11 mouse cellular contexts compared by ENCODE assay signal in genomic region chr11:59758191-59758985, GRCm38 (mm10). TPM values are rescaled to one million over a fixed set of nuclear protein-coding genes. Genes with fewer than 3 reads are reported as not detected.
DNase-seq lines count a peak whose midpoint lies in the region; ATAC-seq lines count a peak whose summit lies in the region.
"Had no signal": no experiment of that assay in that cellular context is flagged by ENCODE, and none has a peak within 500 bp of the region (broad histone marks: within the 10 kb centered on the region; RNA-seq: fewer than 3 reads in every experiment).

No protein-coding gene starts in this region.

- ATAC-seq in embryonic facial prominence, embryonic 13.5 days (ENCODE audit: insufficient number of reproducible peaks, insufficient read depth, low FRiP score, low TSS enrichment, low read depth): no peak
- ATAC-seq in heart, embryonic 14.5 days (ENCODE audit: insufficient number of reproducible peaks, insufficient read depth, low FRiP score, low read depth): no peak
- ATAC-seq in liver, embryonic 12.5 days: no peak
- ATAC-seq: intestine, embryonic 16.5 days had no signal

- H3K9ac ChIP-seq in embryonic facial prominence, embryonic 13.5 days: 0 out of 2 replicates have a peak overlapping the region, but pooled peaks have one; percentile 4
- peak overlapping the region; percentile 14; the same call in 1 of the 2 replicates for H3K9ac ChIP-seq in heart, embryonic 14.5 days (ENCODE audit: low read length)
- no peak overlapping the region for H3K9ac ChIP-seq in liver, embryonic 12.5 days
- H3K9ac ChIP-seq: limb, embryonic 15.5 days; neural tube, embryonic 12.5 days had no signal

- H3K36me3 ChIP-seq in embryonic facial prominence, embryonic 13.5 days: peaks cover 95% of the 10 kb centered on the region
- H3K36me3 ChIP-seq in embryonic facial prominence, embryonic 10.5 days (replicated peaks): peaks cover 97% of the 10 kb centered on the region
- peaks cover 99% of the 10 kb centered on the region for H3K36me3 ChIP-seq in heart, embryonic 14.5 days (ENCODE audit: control insufficient read depth, insufficient read depth, low read length)
- peaks cover 89% of the 10 kb centered on the region for H3K36me3 ChIP-seq in liver, embryonic 12.5 days

- H3K4me1 ChIP-seq in embryonic facial prominence, embryonic 13.5 days: no peaks in the 10 kb centered on the region
- no peaks in the 10 kb centered on the region for H3K4me1 ChIP-seq in embryonic facial prominence, embryonic 10.5 days
- peaks cover 20 to 27% of the 10 kb centered on the region in 2 experiments for H3K4me1 ChIP-seq in heart, embryonic 14.5 days (ENCODE audit: control insufficient read depth in 2 of 2, insufficient read depth in 2 of 2, low read length in 2 of 2)
- H3K4me1 ChIP-seq in liver, embryonic 12.5 days: no peaks in the 10 kb centered on the region
- H3K4me1 ChIP-seq: neural tube, embryonic 12.5 days had no signal

- no peak for DNase-seq in embryonic facial prominence, embryonic 10.5 days (ENCODE audit: low spot score)
- peak; percentile 45 for DNase-seq in kidney, postnatal 10 days
- no peak for DNase-seq in kidney, postnatal 4 days
- peak; percentile 51 for DNase-seq in brain, adult 2 months (ENCODE audit: low read depth, low spot score)
- no peak for DNase-seq in right cerebral cortex, adult 18-20 months

- no peaks in the 10 kb centered on the region for H3K9me3 ChIP-seq in embryonic facial prominence, embryonic 13.5 days
- no peaks in the 10 kb centered on the region for H3K9me3 ChIP-seq in embryonic facial prominence, embryonic 10.5 days
- no peaks in the 10 kb centered on the region for H3K9me3 ChIP-seq in heart, embryonic 14.5 days (ENCODE audit: control insufficient read depth, low read length)
- H3K9me3 ChIP-seq in liver, embryonic 12.5 days (replicated peaks): no peaks in the 10 kb centered on the region
- H3K9me3 ChIP-seq: limb, embryonic 15.5 days; neural tube, embryonic 12.5 days had no signal

- H3K4me3 ChIP-seq in embryonic facial prominence, embryonic 13.5 days: no peak overlapping the region
- H3K4me3 ChIP-seq in embryonic facial prominence, embryonic 10.5 days: no peak overlapping the region
- H3K4me3 ChIP-seq in heart, embryonic 14.5 days (ENCODE audit: control insufficient read depth in 1 of 2, insufficient read depth in 1 of 2, low read depth in 1 of 2, low read length in 2 of 2): no peak overlapping the region
- H3K4me3 ChIP-seq in liver, embryonic 12.5 days: no peak overlapping the region
- H3K4me3 ChIP-seq: limb, embryonic 15.5 days; neural tube, embryonic 12.5 days had no signal

- WGBS in embryonic facial prominence, embryonic 13.5 days: 91% methylated on average over 9 of the region's 9 CpGs
- WGBS in embryonic facial prominence, embryonic 10.5 days: 95% methylated on average over 9 of the region's 9 CpGs
- WGBS in heart, embryonic 14.5 days: 67% methylated on average over 9 of the region's 9 CpGs
- 81% methylated on average over 9 of the region's 9 CpGs for WGBS in liver, embryonic 12.5 days (ENCODE audit: insufficient replicate concordance)

- no peak overlapping the region for H3K4me2 ChIP-seq in embryonic facial prominence, embryonic 13.5 days
- H3K4me2 ChIP-seq in heart, embryonic 14.5 days (ENCODE audit: low read length): peak overlapping the region; percentile 37; the same call in 1 of the 2 replicates
- no peak overlapping the region for H3K4me2 ChIP-seq in liver, embryonic 12.5 days
- H3K4me2 ChIP-seq: limb, embryonic 15.5 days; neural tube, embryonic 12.5 days had no signal

- H3K27me3 ChIP-seq in embryonic facial prominence, embryonic 13.5 days: no peaks in the 10 kb centered on the region
- H3K27me3 ChIP-seq in embryonic facial prominence, embryonic 10.5 days (replicated peaks; ENCODE audit: low read depth, poor library complexity, severe bottlenecking): no peaks in the 10 kb centered on the region
- H3K27me3 ChIP-seq in heart, embryonic 14.5 days (ENCODE audit: control insufficient read depth, insufficient read depth, low read length): no peaks in the 10 kb centered on the region
- no peaks in the 10 kb centered on the region for H3K27me3 ChIP-seq in liver, embryonic 12.5 days (replicated peaks)
- H3K27me3 ChIP-seq: limb, embryonic 15.5 days; neural tube, embryonic 12.5 days had no signal

- H3K27ac ChIP-seq in embryonic facial prominence, embryonic 13.5 days: peak overlapping the region; percentile 22; the same call in 1 of the 2 replicates
- H3K27ac ChIP-seq in embryonic facial prominence, embryonic 10.5 days (replicated peaks): no peak overlapping the region
- H3K27ac ChIP-seq in heart, embryonic 14.5 days (replicated peaks in 1 of 2; ENCODE audit: control insufficient read depth in 1 of 2, insufficient read depth in 1 of 2, low read depth in 2 of 2, low read length in 2 of 2): peak overlapping the region; percentile 63 to 73; a peak in 3 of 4 replicates
- no peak overlapping the region for H3K27ac ChIP-seq in liver, embryonic 12.5 days
- H3K27ac ChIP-seq: limb, embryonic 15.5 days; neural tube, embryonic 12.5 days had no signal

RNA-seq across cellular contexts. Expression of gene Pld6, which starts 29.1 kb away (rescaled TPM):
- polyA plus RNA-seq in embryonic facial prominence, embryonic 13.5 days (2015; fragmentation: Nextera tagmentation; extraction: Ambion mirVana): 3.6 and 3.9 TPM in 2 replicates
- 4.7 TPM in 2 replicates for polyA plus RNA-seq in embryonic facial prominence, embryonic 10.5 days (2016; fragmentation: Nextera tagmentation; extraction: Ambion mirVana)
- polyA plus RNA-seq in heart, embryonic 14.5 days (2014; fragmentation: Nextera tagmentation; extraction: Ambion mirVana): 1.6 and 2.0 TPM in 2 replicates
- polyA plus RNA-seq in liver, embryonic 12.5 days (2016; fragmentation: Nextera tagmentation; extraction: Ambion mirVana): 2.4 and 3.1 TPM in 2 replicates

RNA-seq across cellular contexts. Expression of gene Flcn, which starts 51.4 kb away (rescaled TPM):
- 34.0 and 37.5 TPM in 2 replicates for polyA plus RNA-seq in embryonic facial prominence, embryonic 13.5 days (2015; fragmentation: Nextera tagmentation; extraction: Ambion mirVana)
- 34.2 and 35.1 TPM in 2 replicates for polyA plus RNA-seq in embryonic facial prominence, embryonic 10.5 days (2016; fragmentation: Nextera tagmentation; extraction: Ambion mirVana)
- 30.3 and 34.3 TPM in 2 replicates for polyA plus RNA-seq in heart, embryonic 14.5 days (2014; fragmentation: Nextera tagmentation; extraction: Ambion mirVana)
- polyA plus RNA-seq in liver, embryonic 12.5 days (2016; fragmentation: Nextera tagmentation; extraction: Ambion mirVana): 15.9 and 19.8 TPM in 2 replicates

Comparison
In these comparisons a context has a peak if more than half of its experiments do, and no peak if none do; other contexts are left out.
1. H3K27ac ChIP-seq: peak in embryonic facial prominence, embryonic 13.5 days (single experiment) and heart, embryonic 14.5 days (2 of 2); none in embryonic facial prominence, embryonic 10.5 days (single experiment) and liver, embryonic 12.5 days (single experiment).
2. DNase-seq: peak in kidney, postnatal 10 days (single experiment) and brain, adult 2 months (single experiment); none in embryonic facial prominence, embryonic 10.5 days (single experiment), kidney, postnatal 4 days (0 of 2) and right cerebral cortex, adult 18-20 months (single experiment).